Mouse (Mus musculus) midbrain, embryonic 14.5 days (tissue): Measurements from ENCODE around the gene Gtpbp2. TPM values are rescaled to one million over a fixed set of nuclear protein-coding genes. Genes with fewer than 3 reads are reported as not detected.

Experiments
- ATAC-seq: fragments of 200-750 bp; cut with Nextera tagmentation; 2 replicates; pipeline ENCODE4 v1.8.0; 2017; ENCODE audit warnings: moderate number of reproducible peaks, moderate library complexity; ENCODE audit not compliant: low FRiP score, low TSS enrichment
- DNase-seq: peaks from one replicate; pipeline ENCODE4 v3.0.0-alpha.2; 2015
- H3K27ac ChIP-seq: fragments of 300-500 bp; sonication (generic); replicated peaks from 2 replicates; pipeline ENCODE4 v1.5.1; 2014; ENCODE audit warnings: mild to moderate bottlenecking, low read depth, low read length, moderate library complexity
- H3K27me3 ChIP-seq: fragments of 300-500 bp; sonication (generic); 2 replicates; pipeline ENCODE4 v1.6.1; 2014; ENCODE audit warnings: low read length, control low read depth, mixed read lengths; ENCODE audit not compliant: control insufficient read depth, insufficient read depth
- H3K36me3 ChIP-seq: fragments of 300-500 bp; sonication (generic); 2 replicates; pipeline ENCODE4 v1.6.1; 2014; ENCODE audit warnings: low read length, control low read depth; ENCODE audit not compliant: control insufficient read depth, insufficient read depth
- H3K4me1 ChIP-seq: fragments of 300-500 bp; sonication (generic); 2 replicates; pipeline ENCODE4 v1.6.1; 2014; ENCODE audit warnings: mild to moderate bottlenecking, antibody characterized with exemption, low read length, control low read depth; ENCODE audit not compliant: control insufficient read depth, insufficient read depth
- H3K4me2 ChIP-seq: fragments of 300-500 bp; sonication (generic); 2 replicates; pipeline ENCODE4 v1.6.1; 2014; ENCODE audit warnings: mild to moderate bottlenecking, low read length, moderate library complexity
- H3K4me3 ChIP-seq: fragments of 300-500 bp; sonication (generic); replicated peaks from 2 replicates; pipeline ENCODE4 v1.5.1; 2014; ENCODE audit warnings: low read depth, low read length
- H3K9ac ChIP-seq: fragments of 300-500 bp; sonication (generic); replicated peaks from 2 replicates; pipeline ENCODE4 v1.6.1; 2014; ENCODE audit warnings: mild to moderate bottlenecking, low read length, moderate library complexity
- H3K9me3 ChIP-seq: fragments of 300-500 bp; sonication (generic); 2 replicates; pipeline ENCODE4 v1.6.1; 2016; ENCODE audit warnings: low read length, control low read depth, mixed read lengths; ENCODE audit not compliant: control insufficient read depth
- WGBS: fragments of 180-500 bp; shearing (Covaris S2); extraction: QIAGEN DNeasy Blood & Tissue Kit; methylation state at CpG from one replicate; pipeline ENCODE4 v1.1.7; 2014; 5-methylcytosine and 5-hydroxymethylcytosine counted together
- polyA plus RNA-seq: library from polyadenylated mRNA; unstranded; fragments of >200 nt; fragmentation: Nextera tagmentation; extraction: Ambion mirVana; gene quantifications from 2 replicates; pipeline ENCODE4 v1.2.1, GENCODE M21; 2014

Gtpbp2 gene
- 27.2 and 35.4 TPM in 2 replicates for polyA plus RNA-seq

GRCm38 (mm10) chr17:46160686-46161085 lies at the start of gene Gtpbp2:
Gtpbp2 (plus strand) TSS chr17:46161032.
- WGBS = under 1% methylated on average over 23 of the region's 23 CpGs
- H3K9me3 ChIP-seq = no peaks in the 10 kb centered on the region

GRCm38 (mm10) chr17:46115489-46115888 lies 45.3 kb upstream of the Gtpbp2 start:
- H3K4me3 ChIP-seq = no peak overlapping the region
- no peak for ATAC-seq
- H3K9me3 ChIP-seq = no peaks in the 10 kb centered on the region
- no peaks in the 10 kb centered on the region for H3K27me3 ChIP-seq
- WGBS = 79% methylated on average over 2 of the region's 2 CpGs
- H3K4me1 ChIP-seq = peaks cover 8% of the 10 kb centered on the region
- no peak overlapping the region for H3K4me2 ChIP-seq
- DNase-seq = no peak
- peaks cover 12% of the 10 kb centered on the region for H3K36me3 ChIP-seq
- no peak overlapping the region for H3K27ac ChIP-seq
- no peak overlapping the region for H3K9ac ChIP-seq

More at GRCm38 (mm10) chr17:46160686-46161085, at the start of gene Gtpbp2:
- Histone ChIP-seq H3K4me3 (peak within 1 kb of the TSS; percentile 79), H3K27ac (peak within 1 kb of the TSS; percentile 77), H3K36me3 (peaks cover 19% of the 10 kb centered on the region), H3K9ac (peak within 1 kb of the TSS; percentile 86), H3K4me2 (peak within 1 kb of the TSS; percentile 78), H3K4me1 (peaks cover 14% of the 10 kb centered on the region), H3K27me3 (no peaks in the 10 kb centered on the region)
- peak; percentile 100 for DNase-seq
- ATAC-seq = peak; percentile 97

- Histone ChIP-seq H3K36me3 (peaks cover 13% of the 10 kb centered on the region), H3K4me1 (peaks cover 8% of the 10 kb centered on the region), H3K4me2 (no peak overlapping the region), H3K27ac (no peak overlapping the region), H3K9me3 (no peaks in the 10 kb centered on the region), H3K9ac (no peak overlapping the region), H3K27me3 (no peaks in the 10 kb centered on the region), H3K4me3 (no peak overlapping the region)
- 93% methylated on average over 11 of the region's 11 CpGs for WGBS
- ATAC-seq (no peak), DNase-seq (no peak)
These were observed 44.7 kb upstream of the Gtpbp2 start for GRCm38 (mm10) chr17:46116138-46116537.

DNA sequence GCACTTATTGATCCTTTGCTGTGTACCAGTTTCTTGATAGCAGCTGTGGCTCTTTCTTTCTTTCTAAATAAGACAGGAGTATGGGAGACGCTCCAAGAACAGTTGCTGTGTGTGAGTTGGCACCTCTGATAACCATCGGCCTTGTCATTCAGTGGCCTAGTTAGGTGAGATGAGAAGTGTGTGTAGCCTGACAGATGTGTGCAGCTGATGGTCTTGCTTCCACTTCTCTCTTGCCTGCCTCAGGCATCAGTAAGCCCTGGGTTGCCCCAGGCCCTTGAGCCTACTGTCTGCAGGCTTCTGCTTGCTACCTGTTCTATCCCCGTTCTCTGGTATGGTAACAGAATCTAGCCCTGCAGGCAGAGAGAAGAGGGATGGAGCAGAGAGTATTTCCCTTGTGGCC lies 44.0 kb upstream of the Gtpbp2 start:
- H3K9ac ChIP-seq = no peak overlapping the region
- no peak overlapping the region for H3K4me2 ChIP-seq
- 90% methylated on average over 3 of the region's 3 CpGs for WGBS
- DNase-seq (no peak), ATAC-seq (no peak)
- H3K4me1 ChIP-seq = 0 out of 2 replicates have a peak, but pooled peaks cover 3% of the 10 kb centered on the region
- no peak overlapping the region for H3K27ac ChIP-seq
- H3K27me3 ChIP-seq = no peaks in the 10 kb centered on the region
- no peak overlapping the region for H3K4me3 ChIP-seq
- no peaks in the 10 kb centered on the region for H3K9me3 ChIP-seq
- H3K36me3 ChIP-seq = peaks cover 16% of the 10 kb centered on the region

DNA sequence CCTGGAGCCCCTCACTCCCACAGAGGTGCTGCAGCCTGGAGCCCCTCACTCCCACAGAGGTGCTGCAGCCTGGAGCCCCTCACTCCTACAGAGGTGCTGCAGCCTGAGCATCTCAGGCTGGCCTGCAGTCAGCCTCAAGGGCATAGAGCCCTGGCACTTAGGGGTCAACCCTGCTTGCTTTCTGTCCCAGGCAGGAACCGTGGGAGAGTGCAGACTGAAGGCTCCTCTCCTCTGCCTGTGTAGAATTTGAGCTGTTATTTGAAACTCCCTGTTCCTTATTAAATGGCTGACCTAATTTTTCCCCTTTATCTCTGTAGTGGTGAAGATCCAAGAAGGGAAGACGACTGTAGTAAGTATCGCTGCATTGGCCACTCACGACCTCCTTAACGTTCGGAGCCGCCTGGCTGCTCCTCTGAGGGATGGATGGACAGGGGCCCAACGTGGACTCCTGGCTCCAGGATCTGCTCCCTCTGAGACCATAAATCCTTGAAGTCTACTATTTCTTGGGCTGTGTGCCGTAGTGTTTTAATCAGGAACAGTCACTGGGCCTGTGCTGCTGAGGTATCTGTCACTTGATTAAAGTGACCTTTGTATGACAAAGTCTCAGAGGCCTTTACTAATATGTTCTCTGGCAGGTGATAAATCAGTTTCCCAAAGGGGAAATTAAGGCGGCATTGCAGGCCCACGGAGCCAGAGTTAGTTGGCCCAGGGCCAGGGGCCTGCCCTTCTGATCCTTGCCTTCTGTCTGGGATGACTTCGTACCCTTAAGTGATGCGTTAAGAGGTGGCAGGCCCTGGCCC lies 43.0 kb upstream of the Gtpbp2 start:
- 90% methylated on average over 13 of the region's 13 CpGs for WGBS
- no peak overlapping the region for H3K4me2 ChIP-seq
- no peaks in the 10 kb centered on the region for H3K27me3 ChIP-seq
- peaks cover 26% of the 10 kb centered on the region for H3K36me3 ChIP-seq
- 0 out of 2 replicates have a peak, but pooled peaks cover 3% of the 10 kb centered on the region for H3K4me1 ChIP-seq
- DNase-seq (no peak), ATAC-seq (no peak)
- no peak overlapping the region for H3K9ac ChIP-seq
- H3K4me3 ChIP-seq = no peak overlapping the region
- H3K9me3 ChIP-seq = no peaks in the 10 kb centered on the region
- H3K27ac ChIP-seq = no peak overlapping the region

DNA sequence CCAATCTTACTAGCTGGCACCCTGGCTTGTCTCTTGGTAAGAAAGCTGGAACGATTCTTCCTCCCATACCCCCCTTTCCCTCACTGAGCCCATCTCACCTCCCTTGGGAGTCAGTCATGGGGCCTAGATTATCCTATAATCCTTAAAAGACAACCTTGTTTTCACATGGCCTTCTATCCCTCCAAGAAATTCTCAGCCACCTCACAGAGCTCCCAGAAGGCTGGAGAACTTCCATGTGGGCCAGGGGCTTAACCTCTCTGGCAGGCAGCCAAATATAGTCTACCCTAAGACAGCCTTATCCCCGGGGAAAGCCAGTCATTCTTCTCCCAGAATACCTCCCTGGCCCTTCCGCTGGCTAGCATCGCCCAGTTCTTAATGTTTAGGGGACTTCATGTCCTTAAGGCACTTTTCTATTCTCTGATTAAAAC lies 42.4 kb upstream of the Gtpbp2 start:
- Histone ChIP-seq H3K4me2 (no peak overlapping the region), H3K4me3 (no peak overlapping the region), H3K9me3 (no peaks in the 10 kb centered on the region), H3K27ac (no peak overlapping the region), H3K4me1 (0 out of 2 replicates have a peak, but pooled peaks cover 3% of the 10 kb centered on the region), H3K27me3 (no peaks in the 10 kb centered on the region), H3K36me3 (peaks cover 32% of the 10 kb centered on the region), H3K9ac (no peak overlapping the region)
- DNase-seq (peak; percentile 32), ATAC-seq (no peak)
- 61% methylated on average over 4 of the region's 4 CpGs for WGBS

DNA sequence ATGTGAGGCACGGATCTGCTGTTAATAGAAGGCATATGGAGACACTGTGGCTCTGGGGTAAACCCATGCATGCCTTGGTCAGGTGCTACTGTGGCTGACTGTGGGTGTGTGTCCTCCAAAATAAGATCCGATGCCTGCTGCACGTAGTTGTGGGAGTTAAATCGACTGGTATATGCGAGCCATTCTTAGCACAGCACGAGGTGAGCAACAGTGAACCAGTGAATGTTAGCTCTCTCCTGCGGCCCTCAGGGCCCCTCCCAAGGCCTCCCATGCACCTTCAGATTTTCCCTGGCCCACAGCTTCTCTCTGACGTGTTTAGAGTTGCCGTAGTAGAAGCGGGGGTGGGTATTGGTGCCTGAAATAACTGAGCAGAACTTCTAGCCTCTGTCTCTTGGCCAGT lies 41.2 kb upstream of the Gtpbp2 start:
- no peak overlapping the region for H3K27ac ChIP-seq
- 88% methylated on average over 10 of the region's 10 CpGs for WGBS
- no peak for DNase-seq
- 0 out of 2 replicates have a peak, but pooled peaks cover 3% of the 10 kb centered on the region for H3K4me1 ChIP-seq
- H3K4me2 ChIP-seq = no peak overlapping the region
- no peak overlapping the region for H3K9ac ChIP-seq
- no peaks in the 10 kb centered on the region for H3K9me3 ChIP-seq
- peaks cover 44% of the 10 kb centered on the region for H3K36me3 ChIP-seq
- ATAC-seq = no peak
- no peaks in the 10 kb centered on the region for H3K27me3 ChIP-seq
- no peak overlapping the region for H3K4me3 ChIP-seq

DNA sequence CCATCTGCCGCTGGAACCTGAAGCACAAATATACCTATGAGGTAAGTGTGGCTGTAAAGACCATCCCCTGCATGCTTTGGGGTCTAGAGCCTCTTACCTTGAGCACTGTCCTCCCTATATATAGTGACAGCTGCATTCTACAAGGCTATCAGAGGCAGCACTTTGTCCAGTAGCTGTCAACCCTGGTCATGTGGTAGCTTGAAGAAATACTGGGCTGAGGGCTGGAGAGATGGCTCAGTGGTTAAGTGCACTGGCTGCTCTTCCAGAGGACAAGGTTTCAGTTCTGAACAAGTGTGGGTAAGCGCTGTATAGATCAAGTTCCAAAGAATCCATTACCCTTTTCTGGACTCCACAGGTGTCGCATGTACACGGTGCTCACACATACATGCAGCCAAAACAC lies 38.0 kb upstream of the Gtpbp2 start:
- no peak overlapping the region for H3K27ac ChIP-seq
- DNase-seq = no peak
- no peaks in the 10 kb centered on the region for H3K27me3 ChIP-seq
- ATAC-seq = no peak
- no peak overlapping the region for H3K4me3 ChIP-seq
- over 99% methylated on average over 4 of the region's 4 CpGs for WGBS
- H3K9me3 ChIP-seq = no peaks in the 10 kb centered on the region
- no peak overlapping the region for H3K4me2 ChIP-seq
- H3K4me1 ChIP-seq = 0 out of 2 replicates have a peak, but pooled peaks cover 3% of the 10 kb centered on the region
- H3K36me3 ChIP-seq = peaks cover 73% of the 10 kb centered on the region
- H3K9ac ChIP-seq = no peak overlapping the region

DNA sequence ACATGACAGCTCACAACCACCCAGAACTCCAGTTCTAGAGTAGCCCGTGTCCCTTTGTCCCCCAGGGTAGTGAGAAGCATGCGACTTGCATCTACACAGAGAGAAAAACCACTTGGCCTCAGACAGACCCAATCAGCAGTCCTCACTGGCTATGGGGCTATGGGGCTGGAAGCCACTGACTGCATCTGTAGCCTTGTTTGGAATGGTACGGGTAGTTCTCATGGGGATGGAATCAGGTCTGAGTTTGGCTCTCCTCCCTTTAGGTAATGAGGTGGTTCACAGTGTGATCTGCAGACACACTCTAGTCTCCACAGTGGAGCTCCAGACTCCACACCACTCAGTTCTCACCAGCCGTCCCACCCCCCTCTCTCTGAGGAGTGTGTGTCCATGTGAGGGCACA lies 37.5 kb upstream of the Gtpbp2 start:
- WGBS = 98% methylated on average over 4 of the region's 4 CpGs

More for the DNA sequence above, 37.5 kb upstream of the Gtpbp2 start:
- Histone ChIP-seq H3K36me3 (peaks cover 73% of the 10 kb centered on the region), H3K9me3 (no peaks in the 10 kb centered on the region), H3K4me2 (no peak overlapping the region), H3K27me3 (no peaks in the 10 kb centered on the region), H3K9ac (no peak overlapping the region), H3K4me3 (no peak overlapping the region), H3K4me1 (0 out of 2 replicates have a peak, but pooled peaks cover 3% of the 10 kb centered on the region), H3K27ac (no peak overlapping the region)
- ATAC-seq = no peak
- DNase-seq = no peak
